Mouse (Mus musculus): ENCODE data around the gene Marcksl1. TPM values are rescaled to one million over a fixed set of nuclear protein-coding genes. Genes with fewer than 3 reads are reported as not detected.
A peak's percentile ranks its signal among the peaks of the same experiment; 100 is the strongest.

Marcksl1 gene
- total and polyA plus RNA-seq, 3 experiments: 25.3 to 62.7 TPM; not detected in 1

DNA sequence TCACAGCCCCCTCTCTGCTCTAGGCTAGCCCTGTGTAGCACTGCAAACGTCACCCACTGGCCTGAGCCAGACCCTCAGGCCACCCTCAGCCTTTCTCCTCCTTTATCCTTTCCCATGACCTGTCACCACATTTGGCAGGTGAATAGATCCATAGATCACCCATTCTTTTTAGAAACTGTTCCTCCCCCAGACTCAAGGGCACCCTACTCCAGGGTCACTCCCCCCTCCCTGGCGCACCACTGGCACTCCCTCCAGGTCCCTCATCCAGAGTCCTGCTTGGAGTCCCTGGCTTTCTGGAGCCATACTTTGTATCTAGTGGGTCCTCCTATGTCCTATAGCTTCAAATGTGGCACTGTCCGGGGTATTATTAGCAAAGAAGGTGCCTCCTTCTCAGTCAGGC is 7.9 kb upstream of the Marcksl1 start:
- H3K9me3 ChIP-seq (replicated peaks; ENCODE audit: insufficient read depth, low read length): no peaks in the 10 kb centered on the region
- no peak overlapping the region for H3K27ac ChIP-seq (ENCODE audit: control insufficient read depth, low read depth, low read length)
- no peak overlapping the region for H3K4me3 ChIP-seq (ENCODE audit: control insufficient read depth in 1 of 2, insufficient read depth in 1 of 2, low read depth in 2 of 2, low read length in 2 of 2)
- H3K79me2 ChIP-seq (ENCODE audit: control insufficient read depth, insufficient read depth, low read length, poor library complexity): no peaks in the 10 kb centered on the region
- H3K27me3 ChIP-seq (ENCODE audit: control insufficient read depth in 1 of 2, insufficient read depth in 2 of 2, low read length in 2 of 2): no peaks in the 10 kb centered on the region
- peaks cover 3 to 18% of the 10 kb centered on the region in 2 experiments for H3K4me1 ChIP-seq (ENCODE audit: control insufficient read depth in 1 of 2, insufficient read depth in 2 of 2, low read length in 2 of 2)
- DNase-seq (ENCODE audit: low read depth, low spot score): no peak
- H3K36me3 ChIP-seq (ENCODE audit: control insufficient read depth in 1 of 2, insufficient read depth in 2 of 2, low read length in 2 of 2): 0 out of 4 replicates have a peak, but pooled peaks cover 0 to 3% of the 10 kb centered on the region in 2 experiments
- no peak overlapping the region for H3K9ac ChIP-seq (ENCODE audit: control insufficient read depth, low read depth, low read length, poor library complexity, severe bottlenecking)
- no peak for TF ChIP-seq NELFE (IDR thresholded peaks at IDR 0.05; ENCODE audit: low read depth, low read length)
- TF ChIP-seq ZNF384 (IDR thresholded peaks at IDR 0.05; ENCODE audit: low read depth, low read length): no peak
- no peak for TF ChIP-seq MYC (IDR thresholded peaks at IDR 0.05; ENCODE audit: low read depth, low read length)

DNA sequence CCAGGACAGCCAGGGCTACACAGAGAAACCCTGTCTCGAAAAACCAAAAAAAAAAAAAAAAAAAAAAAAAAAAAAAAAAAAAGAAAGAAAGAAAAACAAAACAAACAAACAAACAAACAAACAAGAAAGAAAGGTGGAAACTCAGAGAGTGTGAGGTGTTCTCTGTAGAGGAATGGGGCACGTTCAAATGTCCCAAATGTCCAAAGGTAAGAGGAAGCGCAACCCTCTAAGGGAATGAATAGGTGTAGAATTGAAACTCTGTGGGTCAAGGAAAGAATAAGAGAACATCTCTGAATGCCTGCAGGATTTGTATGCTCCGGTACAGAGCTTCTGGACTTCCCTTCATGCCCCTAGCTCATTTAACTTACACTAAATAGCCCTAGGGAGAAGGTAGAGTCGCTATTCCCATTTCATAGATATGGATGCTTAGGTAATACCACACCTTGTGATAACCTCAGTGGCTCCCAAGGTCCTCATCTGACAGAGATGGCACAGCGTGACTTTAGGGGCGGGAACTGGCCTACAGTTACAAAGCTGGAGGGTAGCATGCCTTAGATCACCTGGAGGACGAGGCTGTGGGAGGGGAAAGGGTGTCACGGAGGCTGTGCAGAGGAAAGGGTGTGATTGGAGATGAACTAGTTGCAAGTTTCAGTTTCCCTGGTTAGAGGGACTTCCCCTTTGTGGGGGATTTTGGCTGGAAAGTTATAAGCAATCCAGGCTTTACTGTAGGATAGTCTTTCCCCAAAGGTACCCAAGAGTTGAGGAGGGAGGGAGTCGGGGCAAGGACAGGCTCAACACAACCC is 5.7 kb upstream of the Marcksl1 start:
- H3K9ac ChIP-seq (ENCODE audit: control insufficient read depth, low read depth, low read length, poor library complexity, severe bottlenecking): peak overlapping the region; percentile 46; the same call in 1 of the 2 replicates
- no peaks in the 10 kb centered on the region for H3K36me3 ChIP-seq (ENCODE audit: control insufficient read depth in 1 of 2, insufficient read depth in 2 of 2, low read length in 2 of 2)
- no peaks in the 10 kb centered on the region for H3K79me2 ChIP-seq (ENCODE audit: control insufficient read depth, insufficient read depth, low read length, poor library complexity)
- H3K27ac ChIP-seq (ENCODE audit: control insufficient read depth, low read depth, low read length): no peak overlapping the region
- no peaks in the 10 kb centered on the region for H3K27me3 ChIP-seq (ENCODE audit: control insufficient read depth in 1 of 2, insufficient read depth in 2 of 2, low read length in 2 of 2)
- TF ChIP-seq MAFK (IDR thresholded peaks at IDR 0.05; ENCODE audit: borderline replicate concordance, low read depth, low read length) (no peak), BHLHE40 (IDR thresholded peaks at IDR 0.05; ENCODE audit: borderline replicate concordance, low read depth, low read length) (no peak), MAX (IDR thresholded peaks at IDR 0.05; ENCODE audit: low read length) (no peak), TBP (IDR thresholded peaks at IDR 0.05; ENCODE audit: low read depth, low read length) (no peak), CHD1 (IDR thresholded peaks at IDR 0.05; ENCODE audit: low read depth, low read length) (no peak), UBTF (IDR thresholded peaks at IDR 0.05; ENCODE audit: borderline replicate concordance, insufficient read depth, low read depth, low read length) (no peak), CTCF (IDR thresholded peaks at IDR 0.05 in 2 of 3, conservative IDR thresholded peaks at IDR 0.05 in 1 of 3; ENCODE audit: control insufficient read depth in 1 of 3, insufficient read depth in 1 of 3, low read depth in 2 of 3, low read length in 3 of 3, poor library complexity in 1 of 3, severe bottlenecking in 1 of 3) (no peak)
- H3K9me3 ChIP-seq (replicated peaks; ENCODE audit: insufficient read depth, low read length): no peaks in the 10 kb centered on the region
- peaks cover 0 to 11% of the 10 kb centered on the region in 2 experiments; a peak in 2 of 4 replicates for H3K4me1 ChIP-seq (ENCODE audit: control insufficient read depth in 1 of 2, insufficient read depth in 2 of 2, low read length in 2 of 2)
- DNase-seq (ENCODE audit: low read depth, low spot score): peak; percentile 34
- H3K4me3 ChIP-seq (ENCODE audit: control insufficient read depth in 1 of 2, insufficient read depth in 1 of 2, low read depth in 2 of 2, low read length in 2 of 2): peak overlapping the region; percentile 35 to 37; a peak in 3 of 4 replicates

DNA sequence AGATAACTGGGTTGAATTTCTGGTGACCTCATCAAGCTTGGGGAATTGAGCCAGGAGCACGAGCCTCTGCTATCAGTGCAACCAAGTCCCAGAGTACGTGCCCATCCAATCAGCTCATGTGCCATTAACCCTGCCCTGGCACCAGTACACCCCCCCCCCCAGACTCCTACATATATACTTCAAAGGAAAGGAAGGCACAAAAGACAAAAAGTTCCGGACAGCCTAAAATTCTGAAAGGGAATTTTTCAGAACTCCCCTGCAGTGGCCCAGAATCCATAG is 5.2 kb upstream of the Marcksl1 start:
- Histone ChIP-seq H3K79me2 (ENCODE audit: control insufficient read depth, insufficient read depth, low read length, poor library complexity) (no peaks in the 10 kb centered on the region), H3K4me3 (ENCODE audit: control insufficient read depth in 1 of 2, insufficient read depth in 1 of 2, low read depth in 2 of 2, low read length in 2 of 2) (peak overlapping the region; percentile 35 to 37; a peak in 3 of 4 replicates), H3K9me3 (replicated peaks; ENCODE audit: insufficient read depth, low read length) (no peaks in the 10 kb centered on the region), H3K36me3 (ENCODE audit: control insufficient read depth in 1 of 2, insufficient read depth in 2 of 2, low read length in 2 of 2) (no peaks in the 10 kb centered on the region), H3K9ac (ENCODE audit: control insufficient read depth, low read depth, low read length, poor library complexity, severe bottlenecking) (peak overlapping the region; percentile 46; the same call in 1 of the 2 replicates), H3K27me3 (ENCODE audit: control insufficient read depth in 1 of 2, insufficient read depth in 2 of 2, low read length in 2 of 2) (no peaks in the 10 kb centered on the region), H3K27ac (ENCODE audit: control insufficient read depth, low read depth, low read length) (no peak overlapping the region), H3K4me1 (ENCODE audit: control insufficient read depth in 1 of 2, insufficient read depth in 2 of 2, low read length in 2 of 2) (peaks cover 0 to 6% of the 10 kb centered on the region in 2 experiments; a peak in 2 of 4 replicates)
- TF ChIP-seq MAFK (IDR thresholded peaks at IDR 0.05; ENCODE audit: borderline replicate concordance, low read depth, low read length): no peak
- no peak for TF ChIP-seq NRF1 (IDR thresholded peaks at IDR 0.05; ENCODE audit: insufficient read depth, low read depth, low read length, poor library complexity, severe bottlenecking)
- TF ChIP-seq BHLHE40 (IDR thresholded peaks at IDR 0.05; ENCODE audit: borderline replicate concordance, low read depth, low read length): peak; percentile 14; the same call in 1 of the 2 replicates
- TF ChIP-seq CHD2 (IDR thresholded peaks at IDR 0.05; ENCODE audit: low read length): no peak
- no peak for DNase-seq (ENCODE audit: low read depth, low spot score)
